Mouse (Mus musculus) embryonic facial prominence, embryonic 12.5 days (tissue): Measurements from ENCODE around the gene Xpr1. TPM values are rescaled to one million over a fixed set of nuclear protein-coding genes. Genes with fewer than 3 reads are reported as not detected.

Experiments
- ATAC-seq: fragments of 200-750 bp; cut with Nextera tagmentation; 2 replicates; pipeline ENCODE4 v1.8.0; 2017; ENCODE audit not compliant: insufficient number of reproducible peaks, insufficient read depth, low FRiP score, low TSS enrichment
- H3K27ac ChIP-seq: fragments of 300-500 bp; sonication (generic); 2 replicates; pipeline ENCODE4 v1.5.1; 2016; ENCODE audit warnings: mild to moderate bottlenecking
- H3K27me3 ChIP-seq: fragments of 300-500 bp; sonication (generic); 2 replicates; pipeline ENCODE4 v1.6.1; 2016; ENCODE audit warnings: mild to moderate bottlenecking, moderate library complexity
- H3K36me3 ChIP-seq: fragments of 300-500 bp; sonication (generic); 2 replicates; pipeline ENCODE4 v1.6.1; 2016; ENCODE audit warnings: mild to moderate bottlenecking
- H3K4me1 ChIP-seq: fragments of 300-500 bp; sonication (generic); 2 replicates; pipeline ENCODE4 v1.6.1; 2016
- H3K4me2 ChIP-seq: fragments of 300-500 bp; sonication (generic); replicated peaks from 2 replicates; pipeline ENCODE4 v1.6.1; 2016; ENCODE audit warnings: mild to moderate bottlenecking, moderate library complexity
- H3K4me3 ChIP-seq: fragments of 300-500 bp; sonication (generic); 2 replicates; pipeline ENCODE4 v1.5.1; 2016; ENCODE audit warnings: mild to moderate bottlenecking
- H3K9ac ChIP-seq: fragments of 300-500 bp; sonication (generic); 2 replicates; pipeline ENCODE4 v1.6.1; 2016; ENCODE audit warnings: mild to moderate bottlenecking, moderate library complexity
- H3K9me3 ChIP-seq: fragments of 300-500 bp; sonication (generic); 2 replicates; pipeline ENCODE4 v1.6.1; 2016; ENCODE audit warnings: mild to moderate bottlenecking, moderate library complexity
- WGBS: fragments of 180-500 bp; shearing (Covaris S2); methylation state at CpG from one replicate; pipeline ENCODE4 v1.1.7; 2016; 5-methylcytosine and 5-hydroxymethylcytosine counted together
- polyA plus RNA-seq: library from polyadenylated mRNA; unstranded; fragments of >200 nt; fragmentation: Nextera tagmentation; extraction: Ambion mirVana; gene quantifications from 2 replicates; pipeline ENCODE4 v1.2.1, GENCODE M21; 2016

The Xpr1 gene
- polyA plus RNA-seq, 1 experiment from 2014 or later, result 10.3 TPM

GRCm38 (mm10) chr1:155427126-155427865 is 10.1 kb upstream of the Xpr1 start:
- H3K4me1 ChIP-seq, result 0 out of 2 replicates have a peak, but pooled peaks cover 3% of the 10 kb centered on the region
- no peaks in the 10 kb centered on the region for H3K27me3 ChIP-seq
- 57% methylated on average over 6 of the region's 6 CpGs for WGBS
- no peak overlapping the region for H3K9ac ChIP-seq
- no peaks in the 10 kb centered on the region for H3K36me3 ChIP-seq
- H3K9me3 ChIP-seq, result no peaks in the 10 kb centered on the region
- no peak overlapping the region for H3K27ac ChIP-seq
- H3K4me2 ChIP-seq, result no peak overlapping the region
- ATAC-seq, result no peak
- no peak overlapping the region for H3K4me3 ChIP-seq

DNA sequence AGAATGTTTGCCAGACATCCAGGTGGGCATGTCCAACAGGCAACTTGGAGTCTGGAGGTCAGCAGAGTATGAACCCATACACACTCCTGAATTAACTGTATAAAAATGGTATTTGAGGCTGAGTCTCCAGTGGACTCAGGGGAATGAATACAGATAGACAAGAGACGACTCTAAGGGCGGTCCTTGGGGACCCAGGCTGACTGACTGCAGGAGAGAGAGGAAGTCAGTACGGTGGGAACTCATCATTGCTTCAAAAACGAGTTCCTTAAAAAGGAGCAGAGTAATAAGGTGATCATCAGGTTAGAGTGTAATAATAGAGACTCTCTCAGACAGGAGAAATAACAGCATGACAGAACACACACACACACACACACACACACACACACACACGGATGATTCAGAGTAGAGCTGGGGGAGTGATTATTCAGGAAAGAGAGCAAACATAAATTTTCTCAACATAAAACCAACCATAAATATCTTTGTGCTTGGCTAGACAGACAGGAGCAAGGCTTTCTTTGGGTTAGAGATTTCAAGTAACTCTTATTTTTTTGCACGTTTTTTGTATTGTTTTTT is 8.6 kb upstream of the Xpr1 start:
- whole genome bisulfite sequencing, result 52% methylated on average over 6 of the region's 6 CpGs

GRCm38 (mm10) chr1:155425285-155425684 is 8.1 kb upstream of the Xpr1 start:
- no peak overlapping the region for H3K4me3 ChIP-seq
- H3K4me1 ChIP-seq, result 0 out of 2 replicates have a peak, but pooled peaks cover 3% of the 10 kb centered on the region
- H3K9ac ChIP-seq, result no peak overlapping the region
- no peak overlapping the region for H3K4me2 ChIP-seq
- no peaks in the 10 kb centered on the region for H3K36me3 ChIP-seq
- H3K9me3 ChIP-seq, result no peaks in the 10 kb centered on the region
- no peaks in the 10 kb centered on the region for H3K27me3 ChIP-seq
- no peak for ATAC-seq
- whole genome bisulfite sequencing, result 83% methylated on average over 5 of the region's 5 CpGs
- H3K27ac ChIP-seq, result no peak overlapping the region

More for the DNA sequence above, 8.6 kb upstream of the Xpr1 start:
- H3K27me3 ChIP-seq, result no peaks in the 10 kb centered on the region
- H3K4me2 ChIP-seq, result no peak overlapping the region
- H3K27ac ChIP-seq, result no peak overlapping the region
- no peak overlapping the region for H3K4me3 ChIP-seq
- H3K9me3 ChIP-seq, result no peaks in the 10 kb centered on the region
- no peaks in the 10 kb centered on the region for H3K36me3 ChIP-seq
- no peak overlapping the region for H3K9ac ChIP-seq
- no peak for ATAC-seq
- 0 out of 2 replicates have a peak, but pooled peaks cover 3% of the 10 kb centered on the region for H3K4me1 ChIP-seq

GRCm38 (mm10) chr1:155423801-155424200 is 6.6 kb upstream of the Xpr1 start:
- no peak for ATAC-seq
- no peaks in the 10 kb centered on the region for H3K36me3 ChIP-seq
- H3K9me3 ChIP-seq, result no peaks in the 10 kb centered on the region
- WGBS, result 75% methylated on average over 4 of the region's 4 CpGs
- no peak overlapping the region for H3K4me3 ChIP-seq
- no peak overlapping the region for H3K9ac ChIP-seq
- H3K27ac ChIP-seq, result no peak overlapping the region
- H3K4me1 ChIP-seq, result 0 out of 2 replicates have a peak, but pooled peaks cover 3% of the 10 kb centered on the region
- no peak overlapping the region for H3K4me2 ChIP-seq
- H3K27me3 ChIP-seq, result no peaks in the 10 kb centered on the region

DNA sequence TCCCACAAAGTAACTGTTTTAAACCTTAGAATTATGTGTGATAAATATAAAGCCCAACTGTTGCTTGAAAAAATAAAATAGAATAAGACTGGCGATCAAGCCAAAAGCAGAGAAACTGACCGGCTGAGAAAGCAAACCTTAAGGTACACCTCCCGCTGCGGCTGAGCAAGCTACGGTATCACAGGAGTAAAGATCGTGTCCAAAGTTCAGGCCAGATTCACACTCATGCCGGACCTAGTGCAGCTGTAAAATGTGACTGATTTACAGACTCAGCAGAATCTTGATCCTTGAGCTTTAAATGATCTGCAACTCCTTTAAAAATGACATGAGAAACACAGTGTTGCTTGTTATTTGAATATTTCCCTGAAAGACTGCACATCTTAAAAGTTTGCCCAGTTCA is 4.8 kb upstream of the Xpr1 start:
- Histone ChIP-seq H3K9me3 (no peaks in the 10 kb centered on the region), H3K27me3 (no peaks in the 10 kb centered on the region), H3K27ac (no peak overlapping the region), H3K4me1 (no peaks in the 10 kb centered on the region), H3K9ac (no peak overlapping the region), H3K36me3 (no peaks in the 10 kb centered on the region), H3K4me3 (no peak overlapping the region), H3K4me2 (no peak overlapping the region)
- ATAC-seq, result no peak
- WGBS, result 91% methylated on average over 7 of the region's 7 CpGs

- 6% methylated on average over 6 of the region's 6 CpGs for WGBS
- peak overlapping the region; percentile 71 for H3K4me2 ChIP-seq
- no peaks in the 10 kb centered on the region for H3K9me3 ChIP-seq
- no peak; the same call in 1 of the 2 replicates for ATAC-seq
- peak overlapping the region; percentile 82 for H3K9ac ChIP-seq
- H3K36me3 ChIP-seq, result no peaks in the 10 kb centered on the region
- H3K4me3 ChIP-seq, result peak overlapping the region; percentile 90
- peak overlapping the region; percentile 84; the same call in 1 of the 2 replicates for H3K27ac ChIP-seq
- no peaks in the 10 kb centered on the region for H3K27me3 ChIP-seq
- H3K4me1 ChIP-seq, result no peaks in the 10 kb centered on the region
Observed at GRCm38 (mm10) chr1:155416147-155416700, 991 bp downstream of the Xpr1 start.

DNA sequence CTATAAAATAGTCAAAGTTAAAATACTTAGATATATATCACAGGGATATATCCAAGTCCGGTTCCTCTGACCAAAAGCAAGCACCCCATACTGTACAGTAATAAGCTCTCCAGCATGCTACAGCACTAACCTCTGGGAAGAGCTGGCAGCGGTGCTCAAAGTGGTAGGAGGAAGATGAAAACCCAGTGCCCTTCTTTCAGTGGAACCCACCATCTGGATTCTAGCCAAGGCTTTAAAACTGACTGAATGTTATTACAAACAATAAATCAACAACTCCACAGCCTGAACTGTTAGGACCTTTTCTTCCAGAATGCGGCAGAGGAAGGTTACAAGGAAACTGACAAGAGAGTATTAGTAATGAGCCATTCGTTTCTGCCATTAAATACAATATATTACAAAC is 1.8 kb downstream of the Xpr1 start:
- H3K4me3 ChIP-seq, result no peak overlapping the region
- no peak for ATAC-seq
- peak overlapping the region; percentile 24; the same call in 1 of the 2 replicates for H3K4me2 ChIP-seq
- H3K9ac ChIP-seq, result no peak overlapping the region
- no peaks in the 10 kb centered on the region for H3K27me3 ChIP-seq
- 77% methylated on average over 4 of the region's 4 CpGs for WGBS
- H3K4me1 ChIP-seq, result no peaks in the 10 kb centered on the region
- no peak overlapping the region for H3K27ac ChIP-seq
- H3K9me3 ChIP-seq, result no peaks in the 10 kb centered on the region
- no peaks in the 10 kb centered on the region for H3K36me3 ChIP-seq

- Histone ChIP-seq H3K4me2 (no peak overlapping the region), H3K4me1 (no peaks in the 10 kb centered on the region)
- 75% methylated on average over 2 of the region's 2 CpGs for WGBS
Observed at GRCm38 (mm10) chr1:155412705-155413104, 4.5 kb downstream of the Xpr1 start.

DNA sequence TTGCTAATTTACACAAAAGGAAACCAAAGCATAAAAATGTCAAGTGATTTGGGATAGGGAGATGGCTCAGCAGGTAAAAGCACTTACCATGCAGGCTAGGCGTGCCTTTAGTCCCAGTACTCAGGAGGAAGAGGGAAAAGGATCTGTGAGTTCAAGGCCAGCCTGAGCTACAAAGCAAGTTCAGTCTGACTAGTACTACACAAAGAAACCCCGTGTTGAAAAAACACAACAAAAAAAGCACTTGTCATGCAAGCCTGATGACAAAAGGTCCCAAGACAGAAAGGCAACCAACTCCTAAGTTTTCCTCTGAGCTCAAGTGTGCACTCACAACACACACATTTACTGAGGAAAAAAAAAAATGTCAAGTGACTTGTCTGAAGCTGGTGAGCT is 8.6 kb downstream of the Xpr1 start:
- H3K4me2 ChIP-seq, result no peak overlapping the region
- no peak for ATAC-seq
- no peaks in the 10 kb centered on the region for H3K27me3 ChIP-seq
- no peaks in the 10 kb centered on the region for H3K36me3 ChIP-seq
- WGBS, result 78% methylated on average over 2 of the region's 2 CpGs
- H3K9me3 ChIP-seq, result no peaks in the 10 kb centered on the region
- H3K4me1 ChIP-seq, result no peaks in the 10 kb centered on the region
- no peak overlapping the region for H3K27ac ChIP-seq
- no peak overlapping the region for H3K9ac ChIP-seq
- no peak overlapping the region for H3K4me3 ChIP-seq

More at GRCm38 (mm10) chr1:155412705-155413104, 4.5 kb downstream of the Xpr1 start:
- H3K9ac ChIP-seq, result no peak overlapping the region
- H3K36me3 ChIP-seq, result no peaks in the 10 kb centered on the region
- no peak overlapping the region for H3K27ac ChIP-seq
- no peaks in the 10 kb centered on the region for H3K9me3 ChIP-seq
- H3K27me3 ChIP-seq, result no peaks in the 10 kb centered on the region
- no peak overlapping the region for H3K4me3 ChIP-seq
- ATAC-seq, result no peak

GRCm38 (mm10) chr1:155407697-155408576 is 9.3 kb downstream of the Xpr1 start:
- Histone ChIP-seq H3K4me1 (no peaks in the 10 kb centered on the region), H3K4me2 (no peak overlapping the region), H3K9ac (no peak overlapping the region), H3K4me3 (no peak overlapping the region), H3K9me3 (no peaks in the 10 kb centered on the region), H3K36me3 (no peaks in the 10 kb centered on the region), H3K27me3 (no peaks in the 10 kb centered on the region), H3K27ac (no peak overlapping the region)
- ATAC-seq, result no peak
- WGBS, result 88% methylated on average over 11 of the region's 11 CpGs

GRCm38 (mm10) chr1:155400056-155400455 is 17.2 kb downstream of the Xpr1 start:
- Histone ChIP-seq H3K4me3 (no peak overlapping the region), H3K9me3 (no peaks in the 10 kb centered on the region), H3K4me1 (no peaks in the 10 kb centered on the region), H3K36me3 (no peaks in the 10 kb centered on the region), H3K4me2 (no peak overlapping the region), H3K27ac (no peak overlapping the region), H3K27me3 (no peaks in the 10 kb centered on the region), H3K9ac (no peak overlapping the region)
- 85% methylated on average over 4 of the region's 4 CpGs for WGBS
- no peak for ATAC-seq
